Mouse (Mus musculus) neural tube, embryonic 10.5 days (tissue): Measurements from ENCODE around the gene Srpk3.
"Not testable (repeated sequence)": the region's sequence is repeated elsewhere in the genome, so short reads cannot be mapped to it uniquely, and the experiment has no call there.

Experiments
- DNase-seq: peaks from one replicate; pipeline ENCODE4 v3.0.0-alpha.2; 2017; ENCODE audit warnings: low spot score; ENCODE audit errors: extremely low spot score

Gene Srpk3

DNA sequence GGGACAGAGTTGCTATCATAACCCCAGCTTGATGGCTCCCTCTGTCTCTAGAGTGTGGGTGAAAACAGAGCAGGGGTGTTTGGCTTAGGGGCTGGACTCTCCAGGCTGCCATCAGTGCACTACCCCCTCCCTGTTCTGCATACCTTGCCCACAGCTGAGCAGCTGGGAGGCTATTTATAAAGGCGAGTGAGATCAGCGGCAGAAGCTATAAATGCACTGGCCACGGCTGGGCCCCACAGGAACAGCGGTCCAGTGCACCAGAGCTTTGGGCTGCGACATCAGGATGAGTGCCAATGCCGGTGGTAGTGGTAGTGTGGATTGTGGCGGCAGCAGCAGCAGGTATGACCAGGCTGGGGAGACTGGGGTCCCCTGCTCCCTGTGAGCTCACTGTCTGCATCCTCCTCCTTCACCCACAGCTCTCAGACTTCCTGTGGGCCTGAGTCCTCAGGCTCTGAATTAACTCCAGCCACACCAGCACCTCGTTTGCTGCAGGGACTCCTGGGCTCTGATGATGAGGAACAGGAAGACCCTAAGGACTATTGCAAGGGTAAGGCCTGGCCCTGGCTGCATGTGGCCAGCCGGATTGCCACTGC is at the start of gene Srpk3:
Gene Srpk3 (plus strand): TSS at position 238 of the 593 bp plus-strand sequence.
- DNase-seq = no peak

DNA sequence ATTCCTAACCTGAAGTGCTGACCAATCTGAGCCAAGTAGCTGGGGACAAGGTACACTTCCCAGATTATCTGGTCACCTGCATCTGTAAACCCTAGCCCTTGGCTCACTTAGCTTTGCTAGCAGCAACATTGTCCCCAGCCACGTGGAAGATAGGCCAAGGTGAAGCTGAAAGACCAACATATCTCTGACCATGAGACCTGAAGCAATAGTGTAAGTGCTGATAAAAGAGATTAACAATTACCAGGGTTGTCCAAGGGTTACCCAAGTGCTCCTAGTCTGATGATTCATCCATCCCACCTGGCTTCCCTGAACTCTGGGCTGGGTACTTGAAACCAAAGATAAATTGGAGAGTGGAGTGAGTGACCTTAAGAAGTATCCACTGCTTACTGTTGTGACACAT is 43.3 kb upstream of the Srpk3 start:
- DNase-seq = no peak

DNA sequence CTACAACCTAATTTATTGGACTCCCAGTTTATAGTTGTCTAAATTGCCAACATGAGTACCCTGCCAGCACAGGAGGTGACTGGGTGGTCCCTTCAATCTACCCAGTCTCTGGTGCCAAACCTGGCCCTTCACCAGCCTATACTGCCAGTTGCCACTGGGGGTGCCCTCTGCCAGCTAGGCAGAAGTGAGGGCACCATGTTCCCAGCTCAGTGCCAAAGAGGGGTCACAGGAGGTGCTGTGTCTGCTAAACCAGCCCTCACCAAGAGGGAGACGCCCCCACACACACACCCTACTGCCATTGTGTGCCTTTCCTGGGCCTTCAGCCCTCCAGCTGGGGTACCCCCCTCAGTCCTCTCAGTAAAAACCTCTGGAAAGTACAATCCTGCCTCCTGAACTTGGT is 36.0 kb upstream of the Srpk3 start:
- no peak for DNase-seq

DNA sequence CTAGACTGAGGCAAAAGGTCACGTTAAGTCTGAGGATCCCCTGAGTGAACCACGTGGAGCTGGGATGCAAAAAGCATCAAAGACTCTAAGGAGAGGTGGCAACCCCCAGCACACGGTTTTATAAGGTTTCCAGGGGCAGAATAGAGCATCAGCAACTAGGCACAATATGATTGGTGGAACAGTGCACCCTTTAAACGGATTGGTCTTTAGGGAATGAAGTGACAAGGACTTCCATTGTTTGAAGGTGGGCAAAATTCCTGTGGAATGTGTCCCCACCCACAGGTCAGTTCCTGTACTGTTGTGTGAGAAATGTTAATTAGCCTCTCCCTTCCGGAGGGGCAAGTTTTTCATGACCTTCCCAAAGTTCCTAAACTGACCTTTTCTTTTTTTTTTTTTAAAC is 35.1 kb upstream of the Srpk3 start:
- no peak for DNase-seq

DNA sequence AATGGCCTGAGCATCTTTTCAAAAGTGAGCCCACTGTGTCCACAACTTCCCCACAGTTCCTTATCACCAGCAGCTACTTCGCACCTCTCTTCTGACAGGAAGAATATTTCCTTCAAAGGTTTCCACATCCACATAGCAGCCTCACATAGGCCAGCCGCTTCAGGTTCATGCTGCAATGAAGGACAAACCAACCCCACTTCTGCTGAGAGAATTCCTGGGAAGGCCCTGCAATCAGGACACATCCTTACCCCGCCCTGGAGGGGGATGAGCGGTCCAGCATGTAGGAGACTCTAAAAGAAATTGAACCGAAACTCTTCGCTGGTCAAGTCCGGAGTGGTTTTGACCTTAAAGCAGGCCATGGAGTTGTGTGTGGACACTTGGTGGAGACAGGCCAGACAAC is 34.4 kb upstream of the Srpk3 start:
- DNase-seq = not testable (repeated sequence)

DNA sequence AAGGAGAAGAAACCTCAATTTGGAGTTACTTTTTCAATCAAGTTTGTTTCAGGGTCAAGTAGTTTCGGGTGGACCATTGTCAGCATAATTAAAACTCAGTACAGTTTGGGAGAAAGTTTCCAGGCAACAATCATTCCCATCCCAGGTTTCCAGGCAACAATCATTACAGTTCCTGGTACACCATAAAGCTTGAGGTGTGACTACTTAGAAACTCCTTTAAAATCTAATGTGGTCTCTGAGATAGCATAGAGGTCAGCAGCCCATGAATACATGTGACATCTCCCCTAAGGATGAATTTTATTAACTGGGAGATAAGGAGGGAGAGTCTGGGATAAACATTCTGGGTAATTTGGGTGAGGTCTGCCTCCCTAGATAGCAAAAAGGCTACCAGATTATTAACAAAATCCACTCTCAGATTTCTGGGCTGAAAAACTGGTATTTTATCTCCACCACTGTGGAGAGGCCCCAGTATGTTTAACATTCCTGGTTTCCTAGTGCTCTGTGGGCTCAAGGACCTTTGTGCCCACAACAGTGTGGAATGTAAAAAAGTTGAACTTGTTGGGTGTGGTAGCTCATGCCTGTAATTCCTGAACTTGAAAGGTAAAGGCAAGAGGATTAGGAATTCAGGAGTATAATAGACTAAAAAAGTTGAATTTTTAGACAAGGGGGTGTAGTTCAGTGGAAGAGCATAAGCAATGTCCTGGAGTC is 29.3 kb upstream of the Srpk3 start:
- no peak for DNase-seq

DNA sequence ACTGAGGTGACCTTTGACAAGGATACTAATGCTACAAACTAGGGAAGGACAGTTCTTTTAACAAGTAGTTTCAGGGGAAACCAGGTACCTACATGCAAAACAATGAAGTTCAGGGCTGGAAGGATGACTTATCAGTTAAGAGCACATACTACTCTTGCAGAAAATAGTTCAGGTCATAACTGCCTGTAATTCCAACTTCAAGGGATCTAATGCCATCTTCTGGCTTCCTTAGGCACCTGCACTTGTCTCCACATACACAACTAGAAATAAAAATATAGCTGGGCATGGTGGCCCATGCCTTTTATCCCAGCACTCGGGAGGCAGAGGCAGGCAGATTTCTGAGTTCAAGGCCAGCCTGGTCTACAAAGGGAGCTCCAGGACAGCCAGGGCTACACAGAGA is 25.2 kb upstream of the Srpk3 start:
- DNase-seq = no peak

DNA sequence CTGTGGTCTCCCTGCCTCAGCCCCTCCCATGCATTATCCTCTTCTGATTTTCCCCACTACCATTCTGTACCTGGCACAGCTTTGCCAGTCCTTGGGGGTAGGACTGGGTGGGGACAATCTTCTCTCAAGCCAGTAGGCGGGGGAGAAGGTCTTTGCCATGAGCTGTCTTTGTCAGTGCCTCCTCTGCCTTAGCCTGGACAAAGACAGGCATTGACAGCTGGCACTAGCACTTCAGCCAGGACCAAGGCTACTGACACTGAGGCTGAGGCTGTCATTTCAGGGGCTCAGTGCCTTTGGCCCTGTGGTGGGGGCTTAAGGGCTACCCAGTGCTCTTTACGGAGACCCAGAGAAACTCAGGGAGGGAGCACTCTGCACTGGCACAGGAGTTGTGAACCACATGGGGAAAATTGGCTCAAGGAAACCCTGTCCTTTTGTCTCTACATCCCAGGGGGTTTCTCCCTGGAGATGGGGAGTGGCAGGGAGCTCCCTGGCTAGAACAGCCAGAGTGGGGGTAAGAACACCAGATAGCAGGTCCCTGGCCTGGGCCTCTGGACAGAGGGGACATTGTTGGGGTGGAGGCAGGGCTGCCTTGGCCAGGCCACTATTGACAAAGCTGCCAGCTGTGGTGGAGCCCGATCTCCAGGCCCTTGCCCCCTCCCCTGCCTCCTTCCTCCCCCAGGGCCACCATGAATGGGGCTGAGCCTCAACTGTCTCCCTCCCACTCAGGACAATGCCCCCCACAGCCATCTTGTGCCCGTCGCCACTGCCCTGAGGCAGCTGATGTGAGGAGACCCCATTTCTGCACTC is 17.7 kb upstream of the Srpk3 start, which contains the start of gene Plxnb3:
Gene Plxnb3 (plus strand): TSS at position 757 of the 807 bp plus-strand sequence.
- no peak for DNase-seq

DNA sequence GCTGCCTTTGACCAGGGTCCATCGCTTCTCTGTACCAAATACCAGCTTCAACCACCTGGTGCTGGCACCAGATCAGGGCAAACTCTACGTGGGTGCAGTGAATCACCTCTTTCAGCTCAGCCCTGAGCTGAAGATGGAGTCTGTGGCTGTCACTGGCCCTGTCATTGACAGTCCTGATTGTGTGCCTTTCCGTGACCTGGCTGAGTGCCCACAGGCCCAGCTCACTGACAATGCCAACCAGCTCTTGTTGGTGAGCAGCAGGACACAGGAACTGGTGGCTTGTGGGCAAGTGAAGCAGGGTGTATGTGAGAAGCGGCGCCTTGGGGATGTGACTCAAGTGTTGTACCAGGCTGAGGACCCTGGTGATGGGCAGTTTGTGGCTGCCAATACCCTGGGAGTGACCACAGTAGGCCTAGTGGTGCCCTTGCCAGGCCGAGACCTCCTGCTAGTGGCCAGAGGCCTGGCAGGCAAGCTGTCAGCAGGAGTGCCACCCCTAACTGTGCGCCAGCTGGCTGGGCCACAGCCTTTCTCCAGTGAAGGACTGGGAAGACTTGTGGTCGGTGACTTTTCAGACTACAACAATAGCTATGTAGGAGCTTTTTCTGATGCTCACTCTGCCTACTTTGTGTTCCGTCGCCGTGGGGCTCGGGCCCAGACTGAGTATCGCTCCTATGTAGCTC is 15.5 kb upstream of the Srpk3 start:
- DNase-seq = no peak

DNA sequence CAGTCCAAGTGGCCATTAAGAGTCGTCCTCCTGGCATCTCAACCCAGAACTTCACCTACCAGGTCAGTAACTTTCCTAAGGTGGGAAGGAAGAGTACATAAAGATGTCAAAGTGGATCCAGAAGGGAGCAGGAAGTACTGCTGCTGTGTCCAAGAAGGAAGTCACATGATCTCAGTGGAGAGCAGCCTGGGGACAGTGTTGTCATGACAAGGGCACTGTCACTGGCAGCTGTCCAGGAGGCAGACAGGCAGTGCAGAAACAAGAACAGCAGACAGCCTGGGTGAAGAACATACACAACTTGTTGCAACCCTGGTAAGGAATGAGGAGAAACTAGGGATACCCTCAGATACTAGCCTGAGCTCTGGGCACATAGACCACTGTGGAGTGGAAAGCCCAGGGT is 8.9 kb upstream of the Srpk3 start:
- no peak for DNase-seq

DNA sequence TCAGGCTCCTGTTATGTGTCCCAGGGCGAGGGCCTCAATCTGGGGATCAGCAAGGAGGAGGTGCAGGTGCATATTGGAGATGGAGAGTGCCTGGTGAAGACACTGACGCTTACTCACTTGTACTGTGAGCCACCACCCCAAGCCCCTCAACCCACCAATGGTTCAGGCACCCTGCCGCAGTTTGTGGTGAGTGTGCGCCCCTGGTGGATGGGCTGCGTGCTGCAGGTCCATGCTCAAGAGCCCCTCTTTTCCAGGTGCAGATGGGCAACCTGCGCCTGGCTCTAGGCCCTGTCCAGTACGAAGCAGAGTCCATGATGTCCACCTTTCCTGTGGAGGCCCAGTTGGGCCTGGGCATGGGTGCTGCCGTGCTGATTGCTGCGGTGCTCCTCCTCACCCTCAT is 6.9 kb upstream of the Srpk3 start:
- peak; percentile 20 for DNase-seq

DNA sequence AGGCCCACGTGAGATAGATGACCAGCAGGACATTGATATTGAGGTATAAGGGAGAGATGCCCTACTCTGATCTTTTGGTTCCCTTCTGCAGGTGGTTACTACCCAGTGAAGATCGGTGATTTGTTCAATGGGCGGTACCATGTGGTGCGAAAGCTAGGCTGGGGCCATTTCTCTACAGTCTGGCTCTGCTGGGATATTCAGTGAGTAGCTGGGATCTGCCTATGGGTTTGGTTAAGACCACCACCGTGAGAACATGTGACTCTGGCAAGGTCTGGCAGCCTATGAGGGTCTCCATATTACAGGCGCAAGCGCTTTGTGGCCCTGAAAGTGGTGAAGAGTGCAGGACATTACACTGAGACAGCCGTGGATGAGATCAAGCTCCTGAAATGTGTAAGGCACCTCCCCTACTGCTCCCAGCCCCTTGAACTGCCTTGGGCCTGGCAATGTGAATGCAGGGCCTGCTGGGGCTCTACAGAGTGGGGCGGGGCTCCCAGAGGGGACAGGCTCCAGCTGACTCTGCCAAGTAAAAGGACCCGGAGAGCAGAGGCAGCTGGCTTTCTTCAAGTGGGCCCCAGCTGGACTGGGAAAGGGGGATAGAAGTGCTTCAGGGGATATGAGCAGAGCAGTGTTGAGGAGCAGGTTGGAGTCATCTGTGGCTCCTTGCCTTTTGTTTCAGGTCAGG is 738 bp downstream of the Srpk3 start:
- DNase-seq = no peak

DNA sequence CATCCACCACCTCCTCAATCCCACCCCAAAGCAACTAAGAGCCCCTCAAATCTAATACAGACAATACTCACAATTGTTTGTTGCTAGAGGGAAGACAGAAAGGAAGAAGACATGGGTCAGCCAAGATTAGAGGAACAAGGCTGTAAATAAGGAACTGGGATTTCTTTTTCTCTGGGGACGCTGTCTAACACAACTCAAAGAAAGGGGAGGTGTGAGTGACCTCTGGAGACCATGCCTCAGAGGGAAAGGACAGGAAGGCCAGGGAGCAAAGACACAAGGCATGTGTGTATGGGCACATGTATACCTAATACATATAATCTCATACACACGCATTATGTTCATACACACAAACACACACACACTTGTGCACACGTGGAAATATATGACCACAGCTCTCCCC is 8.0 kb downstream of the Srpk3 start:
- no peak for DNase-seq

DNA sequence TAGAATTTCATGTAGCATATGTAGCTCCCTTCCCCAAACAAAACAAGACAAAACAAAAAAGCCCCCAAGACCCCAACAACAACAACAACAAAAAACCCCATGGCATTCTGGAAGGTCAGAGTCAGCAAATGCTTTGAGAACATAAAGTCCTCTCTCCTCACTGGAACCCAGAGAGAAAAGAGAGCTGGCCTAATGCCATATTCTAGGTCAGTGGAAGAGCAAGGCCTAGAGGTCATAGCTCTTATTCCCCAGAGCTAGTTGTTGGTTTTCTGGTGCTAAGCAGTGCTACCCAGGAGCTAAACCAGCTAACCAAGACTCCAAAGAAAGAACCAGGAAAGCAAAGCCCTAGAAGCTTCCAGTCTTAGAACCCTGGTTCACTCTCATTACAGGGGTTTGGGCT is 11.5 kb downstream of the Srpk3 start:
- DNase-seq = no peak

DNA sequence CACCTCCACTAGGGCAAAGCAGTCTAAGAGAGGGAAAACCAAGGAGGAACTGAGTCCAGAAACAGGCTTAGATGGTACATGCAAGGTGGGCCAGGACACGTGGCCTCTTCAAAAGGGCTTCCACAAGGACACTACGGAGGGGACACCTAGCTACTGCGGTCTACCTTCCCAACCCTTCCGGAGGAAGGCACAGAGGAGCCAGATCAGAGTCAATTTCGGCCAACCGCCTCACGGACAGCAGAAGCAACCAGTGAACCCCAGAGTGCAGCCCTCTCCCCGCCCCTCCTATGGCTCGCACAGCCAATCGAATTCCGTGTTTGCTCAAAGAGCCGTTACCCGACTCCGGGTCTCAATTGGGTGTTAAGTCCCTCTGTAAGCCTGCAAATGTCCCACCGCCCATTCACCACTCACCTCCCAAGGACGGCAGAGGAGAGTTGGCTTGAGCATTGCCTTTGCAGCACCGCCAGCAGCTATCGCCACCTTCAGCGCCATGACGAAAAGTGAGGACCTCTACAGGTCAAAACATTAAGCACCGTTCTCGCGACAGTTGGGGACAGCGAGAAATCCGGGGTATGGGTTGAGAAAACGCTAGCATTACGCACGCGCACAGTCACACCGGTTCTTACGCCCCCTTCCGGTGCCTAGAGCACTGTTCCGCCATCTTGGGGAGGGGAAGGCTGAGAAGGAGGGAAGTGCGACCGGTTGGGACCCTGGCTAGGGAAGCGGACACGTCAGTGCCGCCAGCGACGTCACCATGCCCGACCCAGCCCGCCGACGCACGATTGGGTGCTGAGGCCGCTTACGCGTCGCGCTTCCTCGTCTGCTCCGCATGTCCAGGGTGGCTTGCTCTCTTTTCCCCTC is 12.4 kb downstream of the Srpk3 start, which contains the start of the genes Idh3g and Ssr4:
Gene Idh3g (minus strand): TSS at position 534 of the 861 bp plus-strand sequence.
Gene Ssr4 (plus strand): TSS at position 665 of the 861 bp plus-strand sequence.
- peak; percentile 92 for DNase-seq

DNA sequence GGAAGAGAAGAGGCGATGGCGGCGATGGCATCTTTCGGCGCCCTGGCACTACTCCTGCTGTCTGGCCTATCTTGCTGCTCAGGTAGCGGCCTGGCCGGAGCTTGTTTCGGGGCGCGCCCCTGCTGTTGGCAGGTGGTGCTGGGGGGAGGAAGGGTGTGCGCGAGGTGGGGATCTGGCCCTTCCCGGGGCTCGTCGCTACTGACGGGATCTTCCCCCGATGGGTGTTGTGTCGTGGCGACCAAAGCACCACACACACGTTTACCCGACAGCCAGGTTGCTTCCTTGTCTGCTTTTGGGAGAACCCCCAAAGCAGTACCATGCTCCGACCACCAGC is 13.0 kb downstream of the Srpk3 start:
- DNase-seq = no peak

DNA sequence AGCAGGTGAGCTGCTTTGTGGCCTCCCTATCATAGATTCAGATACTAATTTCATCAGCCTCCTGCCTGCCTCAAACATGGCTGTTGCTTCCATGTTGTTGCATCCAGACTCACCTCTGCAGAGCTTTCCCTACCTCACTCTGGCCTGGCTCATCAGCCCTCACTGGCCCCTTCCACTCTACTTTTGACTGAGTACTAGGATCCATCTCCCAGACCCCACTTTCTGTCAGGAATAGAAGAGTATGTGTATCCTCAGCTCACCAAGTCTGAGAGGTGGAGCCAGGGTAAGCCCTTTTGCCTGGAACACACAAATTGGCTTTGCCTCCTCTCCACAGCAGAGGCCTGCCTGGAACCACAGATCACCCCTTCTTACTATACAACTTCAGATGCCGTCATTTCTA is 14.3 kb downstream of the Srpk3 start:
- DNase-seq = no peak

DNA sequence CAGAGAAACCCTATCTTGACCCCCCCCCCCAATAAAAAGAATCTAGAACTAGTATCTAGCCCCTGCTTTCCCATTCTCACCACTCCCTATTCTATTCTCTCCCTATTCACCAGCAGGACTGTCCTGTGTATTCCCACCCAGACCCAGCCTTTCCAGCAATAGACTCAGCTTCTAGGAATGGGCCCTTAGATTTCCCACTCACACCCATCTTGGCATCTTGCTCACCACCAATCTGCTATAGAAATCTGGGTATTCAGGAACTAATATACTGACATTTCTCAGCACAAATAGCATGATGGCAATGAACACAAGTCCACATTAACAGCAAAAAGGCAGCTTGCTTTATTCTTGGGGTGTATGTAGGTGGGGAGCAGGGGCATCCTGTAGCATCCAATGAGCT is 18.8 kb downstream of the Srpk3 start:
- DNase-seq = no peak

DNA sequence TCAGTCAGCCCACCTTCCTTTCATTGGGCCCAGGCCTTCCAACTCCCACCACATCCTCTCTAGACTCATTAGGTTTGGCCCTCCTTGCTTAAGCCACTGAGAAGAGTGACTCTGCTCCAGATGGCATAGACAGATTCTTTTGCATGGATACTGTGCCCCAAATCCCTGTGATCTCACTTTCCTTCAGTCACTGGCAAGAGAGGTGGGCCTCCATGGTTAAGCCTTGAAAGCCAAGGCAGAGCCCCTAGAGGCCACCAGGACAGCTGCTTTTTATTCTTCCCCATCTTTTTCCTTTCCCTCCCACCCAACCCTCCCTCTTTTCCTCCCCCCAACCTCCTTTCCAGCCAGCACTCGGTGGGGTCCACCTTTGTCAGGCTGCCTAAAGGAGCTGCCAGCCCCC is 19.3 kb downstream of the Srpk3 start:
- DNase-seq = no peak

DNA sequence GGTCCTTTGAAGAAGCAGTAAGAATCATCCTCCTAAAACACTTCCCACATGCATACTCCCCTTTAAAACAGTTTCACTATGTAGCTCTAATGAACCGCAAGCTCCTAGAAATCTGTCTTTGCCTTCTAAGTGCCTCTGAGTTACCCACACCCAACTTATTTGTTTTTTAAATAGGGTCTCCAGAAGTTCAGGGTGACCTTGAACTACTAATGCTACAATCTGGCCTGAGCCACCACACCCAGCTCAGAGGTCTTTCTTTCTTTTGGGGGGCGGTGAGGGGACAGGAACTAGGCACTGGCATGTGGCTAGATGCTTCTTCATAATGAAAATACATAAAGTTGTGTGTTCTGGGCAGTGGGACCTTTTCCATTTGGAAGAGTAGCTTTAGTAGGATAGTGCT is 23.3 kb downstream of the Srpk3 start:
- no peak for DNase-seq
